Mouse (Mus musculus): ENCODE measurements around the gene Alg1.

- peak; percentile 99 for TF ChIP-seq CTCF (IDR thresholded peaks at IDR 0.05; ENCODE audit: low read depth)
- TF ChIP-seq EP300 (IDR thresholded peaks at IDR 0.05; ENCODE audit: low read depth), result no peak
Measured at GRCm38 (mm10) chr16:5254346-5255025, 21.1 kb downstream of the Alg1 start.

All from liver, postnatal 0 days (tissue).